In the genomic region with DNA sequence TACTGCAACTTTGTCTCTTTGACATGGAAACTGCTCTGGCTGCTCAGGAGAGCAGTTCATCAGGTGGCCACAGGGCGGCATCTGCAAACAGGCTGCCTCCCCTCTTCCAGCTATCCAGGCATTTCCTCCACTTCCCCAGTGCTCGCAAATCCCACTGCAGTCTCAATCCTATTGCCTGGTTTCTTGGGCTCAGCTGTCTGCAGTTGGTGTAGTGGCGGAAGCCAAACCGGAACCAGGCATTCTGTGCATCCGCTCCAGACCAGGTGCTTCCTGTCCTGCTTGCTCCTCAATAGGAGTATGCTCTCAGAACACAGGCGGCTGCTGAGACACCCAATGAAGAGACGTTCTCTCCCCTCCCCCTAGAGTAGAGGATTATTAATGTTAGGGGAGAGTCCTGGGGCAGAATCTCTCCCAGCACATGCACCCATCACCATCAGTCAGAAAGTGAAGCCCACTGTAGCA, we compare ENCODE assay signal across 7 mouse cellular contexts. TPM values are rescaled to one million over a fixed set of nuclear protein-coding genes. Genes with fewer than 3 reads are reported as not detected.
DNase-seq lines count a peak whose midpoint lies in the region; ATAC-seq and TF ChIP-seq lines count a peak whose summit lies in the region.

No protein-coding gene starts in this region.

- H3K27ac ChIP-seq in ES-Bruce4 (ENCODE audit: insufficient read depth, low read length) = no peak overlapping the region
- 0 out of 2 replicates have a peak overlapping the region, but pooled peaks have one; percentile 33 for H3K27ac ChIP-seq in forebrain, embryonic 10.5 days
- peak overlapping the region; percentile 81 for H3K27ac ChIP-seq in heart, postnatal 0 days (ENCODE audit: low read depth)
- peak overlapping the region; percentile 83 for H3K27ac ChIP-seq in lung, postnatal 0 days (ENCODE audit: low read length)
- peak overlapping the region; percentile 83 for H3K27ac ChIP-seq in spleen, adult 2 months (ENCODE audit: insufficient read depth, low read length)

- H3K36me3 ChIP-seq in ES-Bruce4 (ENCODE audit: control insufficient read depth, insufficient read depth, low read length, poor library complexity, severe bottlenecking) = peaks cover 29% of the 10 kb centered on the region
- H3K36me3 ChIP-seq in forebrain, embryonic 10.5 days (replicated peaks) = peaks cover 53% of the 10 kb centered on the region
- peaks cover 27% of the 10 kb centered on the region for H3K36me3 ChIP-seq in heart, postnatal 0 days (replicated peaks; ENCODE audit: control insufficient read depth, insufficient read depth, low read length)
- H3K36me3 ChIP-seq in lung, postnatal 0 days (ENCODE audit: insufficient read depth, low read length) = 0 out of 2 replicates have a peak, but pooled peaks cover 13% of the 10 kb centered on the region
- H3K36me3 ChIP-seq in spleen, adult 2 months (ENCODE audit: control insufficient read depth, insufficient read depth, low read length) = peaks cover 8% of the 10 kb centered on the region

- TF ChIP-seq EP300 in ES-Bruce4 (IDR thresholded peaks at IDR 0.05; ENCODE audit: insufficient read depth, low read depth, low read length) = no peak
- TF ChIP-seq EP300 in heart, postnatal 0 days (IDR thresholded peaks at IDR 0.05; ENCODE audit: low read depth) = peak; percentile 98
- TF ChIP-seq EP300 in lung, postnatal 0 days (IDR thresholded peaks at IDR 0.05) = peak; percentile 97

- H3K9me3 ChIP-seq in ES-Bruce4 (replicated peaks; ENCODE audit: control insufficient read depth, insufficient read depth, low read length, poor library complexity, severe bottlenecking) = no peaks in the 10 kb centered on the region
- H3K9me3 ChIP-seq in forebrain, embryonic 10.5 days = no peaks in the 10 kb centered on the region
- H3K9me3 ChIP-seq in heart, postnatal 0 days (replicated peaks; ENCODE audit: control insufficient read depth, low read length) = no peaks in the 10 kb centered on the region
- H3K9me3 ChIP-seq in lung, postnatal 0 days (ENCODE audit: low read length) = no peaks in the 10 kb centered on the region

- no peak overlapping the region for H3K9ac ChIP-seq in ES-Bruce4 (ENCODE audit: low read depth, poor library complexity, severe bottlenecking)
- no peak overlapping the region for H3K9ac ChIP-seq in heart, postnatal 0 days (replicated peaks; ENCODE audit: low read depth, low read length)
- H3K9ac ChIP-seq in lung, postnatal 0 days (replicated peaks; ENCODE audit: low read depth) = no peak overlapping the region

- peak; percentile 69 for DNase-seq in adrenal gland, adult 8-10 months
- peak; percentile 47 for DNase-seq in forebrain, embryonic 10.5 days (ENCODE audit: extremely low spot score, low spot score)
- peak; percentile 80 for DNase-seq in heart, postnatal 0 days (ENCODE audit: low spot score)
- DNase-seq in kidney, postnatal 36 days = peak; percentile 79 to 88
- DNase-seq in lung, postnatal 0 days (ENCODE audit: low spot score) = peak; percentile 90
- DNase-seq in spleen, adult 2 months (ENCODE audit: low read depth in 1 of 2, low spot score in 2 of 2) = peak in 1 of 2 experiments; percentile 65

- peak; percentile 83 for TF ChIP-seq CTCF in ES-Bruce4 (IDR thresholded peaks at IDR 0.05; ENCODE audit: low read depth, low read length)
- TF ChIP-seq CTCF in heart, postnatal 0 days (IDR thresholded peaks at IDR 0.05; ENCODE audit: low read depth) = peak; percentile 68
- peak; percentile 88 for TF ChIP-seq CTCF in lung, postnatal 0 days (IDR thresholded peaks at IDR 0.05)
- peak; percentile 42; the same call in 1 of the 2 replicates for TF ChIP-seq CTCF in spleen, adult 2 months (IDR thresholded peaks at IDR 0.05; ENCODE audit: extremely low read depth, insufficient read depth, insufficient read length, insufficient replicate concordance)

- WGBS in forebrain, embryonic 10.5 days = 63% methylated on average over 7 of the region's 7 CpGs
- 39% methylated on average over 7 of the region's 7 CpGs for WGBS in heart, postnatal 0 days
- WGBS in lung, postnatal 0 days = 48% methylated on average over 7 of the region's 7 CpGs
- 9% methylated on average over 7 of the region's 7 CpGs for WGBS in spleen, adult 2 months

- peak overlapping the region; percentile 10; the same call in 1 of the 2 replicates for H3K4me2 ChIP-seq in heart, postnatal 0 days (ENCODE audit: low read depth, low read length)
- H3K4me2 ChIP-seq in lung, postnatal 0 days (replicated peaks; ENCODE audit: low read depth, low read length) = peak overlapping the region; percentile 25

- no peaks in the 10 kb centered on the region for H3K27me3 ChIP-seq in ES-Bruce4 (ENCODE audit: control insufficient read depth, insufficient read depth, low read length, poor library complexity, severe bottlenecking)
- peaks cover 57% of the 10 kb centered on the region for H3K27me3 ChIP-seq in forebrain, embryonic 10.5 days (ENCODE audit: poor library complexity, severe bottlenecking)
- H3K27me3 ChIP-seq in heart, postnatal 0 days (ENCODE audit: control insufficient read depth, insufficient read depth, low read length) = peaks cover 30% of the 10 kb centered on the region
- no peaks in the 10 kb centered on the region for H3K27me3 ChIP-seq in lung, postnatal 0 days (replicated peaks; ENCODE audit: insufficient read depth, low read length)
- H3K27me3 ChIP-seq in spleen, adult 2 months (ENCODE audit: control insufficient read depth, insufficient read depth, low read length) = no peaks in the 10 kb centered on the region

- no peak overlapping the region for H3K4me3 ChIP-seq in ES-Bruce4 (ENCODE audit: low read depth, low read length)
- H3K4me3 ChIP-seq in forebrain, embryonic 10.5 days = peak overlapping the region; percentile 9; the same call in 1 of the 2 replicates
- no peak overlapping the region for H3K4me3 ChIP-seq in heart, postnatal 0 days (ENCODE audit: low read depth, low read length)
- no peak overlapping the region for H3K4me3 ChIP-seq in lung, postnatal 0 days (ENCODE audit: low read depth, low read length)
- H3K4me3 ChIP-seq in spleen, adult 2 months (ENCODE audit: extremely low read depth, insufficient read depth, insufficient read length) = no peak overlapping the region

- TF ChIP-seq POLR2A in ES-Bruce4 (IDR thresholded peaks at IDR 0.05; ENCODE audit: insufficient read depth, low read length) = no peak
- no peak for TF ChIP-seq POLR2A in spleen, adult 2 months (IDR thresholded peaks at IDR 0.05; ENCODE audit: low read depth, low read length)

- H3K4me1 ChIP-seq in ES-Bruce4 (ENCODE audit: control insufficient read depth, insufficient read depth, low read length) = no peaks in the 10 kb centered on the region
- H3K4me1 ChIP-seq in forebrain, embryonic 10.5 days = peaks cover 31% of the 10 kb centered on the region
- 0 out of 2 replicates have a peak, but pooled peaks cover 3% of the 10 kb centered on the region for H3K4me1 ChIP-seq in heart, postnatal 0 days (ENCODE audit: control insufficient read depth, insufficient read depth)
- peaks cover 14% of the 10 kb centered on the region for H3K4me1 ChIP-seq in lung, postnatal 0 days (ENCODE audit: insufficient read depth, low read depth, low read length)
- peaks cover 33% of the 10 kb centered on the region for H3K4me1 ChIP-seq in spleen, adult 2 months (ENCODE audit: control insufficient read depth, insufficient read depth, insufficient read length)

- peak; percentile 53 for ATAC-seq in heart, postnatal 0 days (ENCODE audit: insufficient read depth, low read depth)
- ATAC-seq in lung, postnatal 0 days = peak; percentile 62

RNA-seq across cellular contexts. Expression of a gene that starts 1.4 kb away (rescaled TPM):
- polyA plus RNA-seq in ES-Bruce4 (2011; ENCODE audit: insufficient read depth, insufficient read length, low read depth, missing spikeins) = not detected in 2 replicates
- total RNA-seq in adrenal gland, adult 8-10 months (2022) = 1 to 10 TPM; 3.1 to 5.6 (median 4.2) TPM
- polyA plus RNA-seq in forebrain, embryonic 10.5 days (2016; fragmentation: Nextera tagmentation; extraction: Ambion mirVana) = 4.9 and 5.8 TPM in 2 replicates
- total RNA-seq in heart, postnatal 0 days (2014; rRNA removed; ENCODE audit: low replicate concordance) = 4.4 and 4.8 TPM in 2 replicates
- 8.7 and 9.8 TPM in 2 replicates for polyA plus RNA-seq in heart, postnatal 0 days (2015; fragmentation: Nextera tagmentation; extraction: Ambion mirVana)
- polyA plus RNA-seq in lung, postnatal 0 days (2015; fragmentation: Nextera tagmentation; extraction: Ambion mirVana) = 11.6 and 13.9 TPM in 2 replicates
- polyA plus RNA-seq in spleen, adult 2 months (2012; rRNA removed) = 90.0 and 115 TPM in 2 replicates

RNA-seq across cellular contexts. Expression of a gene that starts 12.2 kb away (rescaled TPM):
- polyA plus RNA-seq in ES-Bruce4 (2011; ENCODE audit: insufficient read depth, insufficient read length, low read depth, missing spikeins) = 89.7 and 97.9 TPM in 2 replicates
- 10 to 100 TPM; 81.0 to 86.9 (median 83.7) TPM for total RNA-seq in adrenal gland, adult 8-10 months (2022)
- polyA plus RNA-seq in forebrain, embryonic 10.5 days (2016; fragmentation: Nextera tagmentation; extraction: Ambion mirVana) = 31.3 and 31.5 TPM in 2 replicates
- 68.0 and 83.6 TPM in 2 replicates for total RNA-seq in heart, postnatal 0 days (2014; rRNA removed; ENCODE audit: low replicate concordance)
- 6.2 and 6.9 TPM in 2 replicates for polyA plus RNA-seq in heart, postnatal 0 days (2015; fragmentation: Nextera tagmentation; extraction: Ambion mirVana)
- 7.1 and 7.4 TPM in 2 replicates for polyA plus RNA-seq in lung, postnatal 0 days (2015; fragmentation: Nextera tagmentation; extraction: Ambion mirVana)
- polyA plus RNA-seq in spleen, adult 2 months (2012; rRNA removed) = 66.0 and 78.5 TPM in 2 replicates

RNA-seq across cellular contexts. Expression of a gene that starts 13.8 kb away (rescaled TPM):
- polyA plus RNA-seq in ES-Bruce4 (2011; ENCODE audit: insufficient read depth, insufficient read length, low read depth, missing spikeins) = 77.6 and 79.8 TPM in 2 replicates
- 100 to 1,000 TPM in 2 of 4 experiments, 10 to 100 TPM in 2; 75.4 to 109 (median 88.5) TPM for total RNA-seq in adrenal gland, adult 8-10 months (2022)
- 68.8 and 69.3 TPM in 2 replicates for polyA plus RNA-seq in forebrain, embryonic 10.5 days (2016; fragmentation: Nextera tagmentation; extraction: Ambion mirVana)
- total RNA-seq in heart, postnatal 0 days (2014; rRNA removed; ENCODE audit: low replicate concordance) = 98.3 and 116 TPM in 2 replicates
- polyA plus RNA-seq in heart, postnatal 0 days (2015; fragmentation: Nextera tagmentation; extraction: Ambion mirVana) = 28.4 and 29.5 TPM in 2 replicates
- 38.4 and 43.4 TPM in 2 replicates for polyA plus RNA-seq in lung, postnatal 0 days (2015; fragmentation: Nextera tagmentation; extraction: Ambion mirVana)
- polyA plus RNA-seq in spleen, adult 2 months (2012; rRNA removed) = 98.1 and 155 TPM in 2 replicates

RNA-seq across cellular contexts. Expression of a gene that starts 22.9 kb away (rescaled TPM):
- not detected in 2 replicates for polyA plus RNA-seq in ES-Bruce4 (2011; ENCODE audit: insufficient read depth, insufficient read length, low read depth, missing spikeins)
- total RNA-seq in adrenal gland, adult 8-10 months (2022) = under 1 TPM in 2 of 4 experiments, not detected in 2; 0.52 to 0.73 TPM
- polyA plus RNA-seq in forebrain, embryonic 10.5 days (2016; fragmentation: Nextera tagmentation; extraction: Ambion mirVana) = 1.3 and 2.1 TPM in 2 replicates
- total RNA-seq in heart, postnatal 0 days (2014; rRNA removed; ENCODE audit: low replicate concordance) = 1.0 TPM in 1 of 2 replicates, not detected in the other
- 3.0 and 3.1 TPM in 2 replicates for polyA plus RNA-seq in heart, postnatal 0 days (2015; fragmentation: Nextera tagmentation; extraction: Ambion mirVana)
- polyA plus RNA-seq in lung, postnatal 0 days (2015; fragmentation: Nextera tagmentation; extraction: Ambion mirVana) = 2.0 and 2.8 TPM in 2 replicates
- polyA plus RNA-seq in spleen, adult 2 months (2012; rRNA removed) = 4.5 TPM in 2 replicates

RNA-seq across cellular contexts. Expression of a gene that starts 37.2 kb away (rescaled TPM):
- polyA plus RNA-seq in ES-Bruce4 (2011; ENCODE audit: insufficient read depth, insufficient read length, low read depth, missing spikeins) = 42.8 and 44.8 TPM in 2 replicates
- 10 to 100 TPM; 18.3 to 48.9 (median 22.3) TPM for total RNA-seq in adrenal gland, adult 8-10 months (2022)
- polyA plus RNA-seq in forebrain, embryonic 10.5 days (2016; fragmentation: Nextera tagmentation; extraction: Ambion mirVana) = 91.4 and 96.9 TPM in 2 replicates
- 17.0 and 23.2 TPM in 2 replicates for total RNA-seq in heart, postnatal 0 days (2014; rRNA removed; ENCODE audit: low replicate concordance)
- 33.3 and 38.3 TPM in 2 replicates for polyA plus RNA-seq in heart, postnatal 0 days (2015; fragmentation: Nextera tagmentation; extraction: Ambion mirVana)
- 113 and 140 TPM in 2 replicates for polyA plus RNA-seq in lung, postnatal 0 days (2015; fragmentation: Nextera tagmentation; extraction: Ambion mirVana)
- polyA plus RNA-seq in spleen, adult 2 months (2012; rRNA removed) = 23.0 and 27.4 TPM in 2 replicates
